Mouse (Mus musculus) liver, adult (tissue): ENCODE measurements around the gene Cdipt.

Experiments used
- GATA4 ChIP-seq: IDR thresholded peaks from 2 replicates; pipeline ENCODE4 v1.6.1; 2014; ENCODE audit warnings: mild to moderate bottlenecking, low read length; ENCODE audit not compliant: insufficient replicate concordance

The Cdipt gene

GRCm38 (mm10) chr7:126975893-126975949 lies at the start of gene Cdipt:
TSS of gene Cdipt (plus strand) at chr7:126975914.
- TF ChIP-seq GATA4, result no peak

- no peak for TF ChIP-seq GATA4
These were observed 49.4 kb upstream of the Cdipt start for GRCm38 (mm10) chr7:126926299-126926698.

- no peak for TF ChIP-seq GATA4
These were observed 47.2 kb upstream of the Cdipt start, which contains the start of gene Kctd13 for GRCm38 (mm10) chr7:126928384-126929037. TSS of gene Kctd13 (plus strand) at chr7:126928879.

GRCm38 (mm10) chr7:126929046-126929445 lies 46.7 kb upstream of the Cdipt start:
- no peak for TF ChIP-seq GATA4

GRCm38 (mm10) chr7:126932652-126933051 lies 43.1 kb upstream of the Cdipt start:
- no peak for TF ChIP-seq GATA4

- TF ChIP-seq GATA4, result no peak
These were observed 34.5 kb upstream of the Cdipt start for GRCm38 (mm10) chr7:126941171-126941570.

- no peak for TF ChIP-seq GATA4
These were observed 33.9 kb upstream of the Cdipt start for GRCm38 (mm10) chr7:126941801-126942200.

GRCm38 (mm10) chr7:126946530-126946929 lies 29.2 kb upstream of the Cdipt start:
- no peak for TF ChIP-seq GATA4

- TF ChIP-seq GATA4, result no peak
These were observed 27.1 kb upstream of the Cdipt start for GRCm38 (mm10) chr7:126948626-126949025.

- TF ChIP-seq GATA4, result no peak
These were observed 26.3 kb upstream of the Cdipt start, which contains the start of gene Asphd1 for GRCm38 (mm10) chr7:126949403-126949792. TSS of gene Asphd1 (minus strand) at chr7:126949582.

- peak; percentile 23; the same call in 1 of the 2 replicates for TF ChIP-seq GATA4
These were observed 25.7 kb upstream of the Cdipt start, which contains the start of gene Sez6l2 for GRCm38 (mm10) chr7:126949793-126950646. TSS of gene Sez6l2 (plus strand) at chr7:126950563.

- no peak for TF ChIP-seq GATA4
These were observed 24.8 kb upstream of the Cdipt start for GRCm38 (mm10) chr7:126950647-126951615.

- TF ChIP-seq GATA4, result no peak
These were observed 24.0 kb upstream of the Cdipt start for GRCm38 (mm10) chr7:126951741-126952140.

- TF ChIP-seq GATA4, result no peak
These were observed 23.1 kb upstream of the Cdipt start for GRCm38 (mm10) chr7:126952646-126953045.

GRCm38 (mm10) chr7:126955125-126955524 lies 20.6 kb upstream of the Cdipt start:
- TF ChIP-seq GATA4, result no peak
